Mouse (Mus musculus) megakaryocyte-erythroid progenitor cell, adult 5-6 weeks (primary cell): ENCODE measurements around the gene Fbxl2. TPM values are rescaled to one million over a fixed set of nuclear protein-coding genes. Genes with fewer than 3 reads are reported as not detected.

ENCODE experiments used
- ATAC-seq: replicated peaks from 2 replicates; pipeline ENCODE4 v1.8.0; 2016; ENCODE audit warnings: mild to moderate bottlenecking, inconsistent platforms; ENCODE audit not compliant: severe bottlenecking, poor library complexity, low FRiP score, low TSS enrichment
- total RNA-seq, 2 experiments: library from RNA; stranded (forward) in 1 of 2; stranded (reverse) in 1 of 2; fragments of 200-1000, 215-1000 nt in 1 of 2; fragments of >200 nt in 1 of 2; fragmentation: Nextera tagmentation in 1 of 2; gene quantifications; 2 replicates each; pipeline ENCODE4 v1.2.3; 2014 to 2017

The Fbxl2 gene
- total RNA-seq, 2 experiments from 2014 or later: 1.3 to 4.0 TPM

- no peak for ATAC-seq
These were observed 113.9 kb downstream of the Fbxl2 start for GRCm38 (mm10) chr9:113932100-113932470.

- ATAC-seq: no peak
These were observed 114.5 kb downstream of the Fbxl2 start for GRCm38 (mm10) chr9:113931375-113932099.

DNA sequence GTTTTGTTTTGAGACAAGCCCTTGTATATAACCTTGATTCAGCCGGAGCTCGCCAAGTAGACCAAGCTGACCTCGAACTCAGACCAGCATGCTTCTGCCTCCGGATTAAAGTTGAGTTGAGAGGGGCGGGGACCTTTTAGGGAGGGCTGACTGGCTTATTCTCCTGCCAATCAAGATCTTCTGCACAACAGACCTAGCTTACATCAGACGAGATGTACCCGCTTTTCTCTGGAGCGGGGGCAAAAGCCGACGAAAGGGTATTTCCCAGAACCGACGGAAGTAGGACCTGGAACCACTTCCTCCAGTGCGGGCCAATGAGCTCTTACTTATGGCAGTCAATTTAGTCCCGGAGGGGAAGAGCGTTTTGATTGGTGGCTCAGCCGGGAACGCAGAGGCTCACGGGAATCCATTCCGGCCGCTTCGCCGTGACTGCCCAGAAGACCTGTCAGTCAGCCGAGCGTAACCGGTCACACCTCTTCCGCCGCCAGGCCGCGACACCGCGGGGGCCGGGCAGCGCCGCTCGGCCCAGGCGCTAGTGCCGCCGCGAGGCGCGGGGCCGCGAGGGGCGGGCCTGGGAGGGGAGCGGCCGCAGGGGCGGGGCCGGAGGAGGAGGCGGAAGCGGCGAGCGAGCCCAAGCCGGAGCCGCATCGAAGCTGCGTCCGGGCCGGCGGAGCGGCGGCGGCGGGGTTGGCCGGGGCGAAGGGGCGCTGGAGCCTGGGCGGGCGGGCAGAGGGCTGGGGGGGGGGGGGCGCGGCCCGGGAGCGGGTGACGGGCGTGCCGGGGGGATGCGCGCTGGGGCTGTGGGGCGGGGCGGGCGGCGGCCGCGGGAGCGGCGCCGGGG, 115.2 kb downstream of the Fbxl2 start, which contains the start of gene Ubp1:
Gene Ubp1 (plus strand): TSS at position 401 of the 841 bp plus-strand sequence.
- peak; percentile 92 for ATAC-seq

DNA sequence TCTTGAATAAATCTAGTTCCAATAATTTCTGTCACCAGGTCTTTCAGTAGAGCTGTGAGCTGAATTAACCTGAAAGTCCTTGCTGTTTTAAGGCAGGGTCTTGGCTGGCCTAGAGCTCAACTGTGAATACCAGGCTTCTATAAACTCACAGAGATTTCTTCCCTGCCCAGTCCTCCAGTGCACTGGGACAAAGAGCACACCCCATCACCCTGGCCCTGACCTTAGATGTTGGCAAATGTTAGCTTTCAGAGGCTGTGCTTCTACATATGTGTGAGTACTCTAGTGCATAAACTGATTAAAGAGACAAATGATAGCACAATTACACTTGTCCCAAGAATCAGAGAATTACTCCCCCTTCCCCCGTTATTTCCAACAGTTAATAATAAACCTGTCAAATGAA, 116.3 kb downstream of the Fbxl2 start:
- no peak for ATAC-seq

DNA sequence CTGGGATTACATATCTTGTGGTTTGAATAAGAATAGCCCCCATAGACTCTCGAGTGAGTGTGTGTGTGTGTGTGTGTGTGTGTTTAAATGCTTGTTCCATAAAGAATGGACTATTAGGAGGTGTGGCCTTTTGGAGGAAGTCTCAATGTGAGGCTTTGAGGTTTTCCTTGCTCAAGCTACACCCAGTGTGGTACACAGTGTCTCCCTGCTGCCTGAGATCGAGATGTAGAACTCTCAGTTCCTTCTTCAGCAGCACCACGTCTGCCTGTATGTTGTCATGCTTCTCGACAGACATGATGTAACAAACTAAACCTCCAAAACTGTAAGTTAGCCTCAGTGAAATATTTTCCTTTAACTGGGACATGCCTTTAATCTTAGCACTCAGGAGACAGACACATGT, 117.4 kb downstream of the Fbxl2 start:
- ATAC-seq: no peak

DNA sequence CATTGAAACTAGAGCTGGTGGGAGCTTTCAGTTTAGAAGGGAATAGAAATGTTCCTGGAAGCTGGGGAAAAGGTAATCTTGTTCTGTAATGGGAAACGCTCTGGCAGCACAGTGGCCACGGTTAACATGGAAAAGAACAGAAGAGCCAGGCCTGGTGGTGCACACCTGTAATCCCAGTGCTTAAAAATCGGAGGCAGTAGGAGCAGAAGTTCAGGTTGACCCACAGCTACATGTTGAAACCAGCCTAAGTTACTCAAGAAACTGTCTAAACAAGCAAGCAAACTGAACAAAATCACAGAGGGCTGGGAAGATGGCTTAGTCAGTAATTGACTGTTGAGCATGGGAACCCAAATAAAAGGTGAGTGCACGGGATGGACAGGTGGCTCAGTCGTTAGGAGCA, 121.1 kb downstream of the Fbxl2 start:
- no peak for ATAC-seq

DNA sequence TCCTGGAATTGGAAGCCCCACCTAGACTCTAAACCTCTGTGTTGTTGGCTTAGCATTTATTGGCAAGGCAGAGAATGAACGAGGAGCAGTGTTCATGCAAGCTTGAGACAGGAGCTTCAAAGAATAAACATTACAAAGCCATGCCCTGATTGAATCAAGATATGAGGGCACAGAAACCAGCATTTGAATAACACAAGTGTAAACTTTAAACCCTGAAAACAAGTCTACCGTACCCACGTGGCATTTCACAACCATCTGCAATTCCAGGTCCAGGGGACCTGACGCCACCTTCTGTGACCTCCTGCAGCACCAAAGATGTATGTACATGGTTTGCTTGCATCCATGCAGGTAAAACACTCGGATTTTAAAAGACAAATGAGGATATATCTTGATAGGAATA, 123.3 kb downstream of the Fbxl2 start:
- ATAC-seq: no peak

DNA sequence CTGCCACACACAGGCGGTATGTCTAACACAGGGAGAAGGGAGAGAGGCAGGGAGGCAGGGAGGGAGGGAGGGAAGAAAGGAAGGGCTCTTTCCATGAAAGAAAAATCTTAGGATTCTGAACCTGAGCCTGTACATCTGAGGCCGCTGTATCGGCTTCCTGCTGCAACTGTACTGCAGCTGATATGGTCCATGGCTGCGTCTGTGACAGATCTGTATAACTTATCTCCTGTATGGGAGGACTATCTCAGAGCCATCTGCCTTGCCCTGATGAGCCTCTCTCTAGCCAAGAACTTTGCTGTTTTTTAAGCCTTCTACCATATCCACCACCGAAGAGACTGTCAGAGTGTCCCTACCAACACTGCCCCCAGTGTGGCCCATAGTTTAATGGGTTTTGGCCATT, 130.2 kb downstream of the Fbxl2 start:
- peak; percentile 90 for ATAC-seq

Other genes with a start within 250 kb of the Fbxl2 start
- 85.8 and 94.0 TPM in 2 replicates for gene Ubp1, start 115.3 kb downstream of the Fbxl2 start, total RNA-seq (2014; fragmentation: Nextera tagmentation)
- 76.9 and 86.7 TPM in 2 replicates for gene Ubp1, start 115.3 kb downstream of the Fbxl2 start, total RNA-seq (2017)
- not detected in 2 replicates for gene Susd5, start 10.9 kb upstream of the Fbxl2 start, total RNA-seq (2014; fragmentation: Nextera tagmentation)
- not detected in 2 replicates for gene Susd5, start 10.9 kb upstream of the Fbxl2 start, total RNA-seq (2017)